Mouse (Mus musculus) gastrocnemius, adult 2 months (tissue): ENCODE results near the gene Arhgef25. TPM values are rescaled to one million over a fixed set of nuclear protein-coding genes. Genes with fewer than 3 reads are reported as not detected.
A peak's percentile ranks its signal among the peaks of the same experiment; 100 is the strongest.

Experiments used
- DNase-seq: peaks from one replicate; pipeline ENCODE4 v3.0.0; 2022
- H3K27ac ChIP-seq: fragments of 200-600 bp; 2 replicates; pipeline ENCODE4 v1.8.1; 2022; ENCODE audit warnings: mild to moderate bottlenecking
- H3K4me3 ChIP-seq: fragments of 200-600 bp; 2 replicates; pipeline ENCODE4 v1.8.1; 2022; ENCODE audit warnings: mild to moderate bottlenecking, moderate library complexity
- CTCF ChIP-seq: fragments of 200-600 bp; IDR thresholded peaks from 2 replicates; pipeline ENCODE4 v1.8.1; 2022; ENCODE audit warnings: antibody characterized with exemption, mild to moderate bottlenecking, moderate library complexity
- intact Hi-C: fragments of 180-260 bp; cut with DNase I; formaldehyde crosslinking; loops from one replicate; pipeline ENCODE4 v1.15.1; 2025
- total RNA-seq, 2 experiments: library from RNA; stranded (reverse); gene quantifications; 2 replicates each; pipeline ENCODE4 v1.2.3; 2021

The Arhgef25 gene
- total RNA-seq, 2 experiments from 2014 or later, result 8.5 to 8.8 TPM

- DNase-seq, result no peak
- TF ChIP-seq CTCF, result no peak
- no peak overlapping the region for H3K27ac ChIP-seq
- intact Hi-C loops, result loop anchor here (5.0 kb wide), 1 partner anchor 37 kb away; no protein-coding TSS in a partner anchor
- no peak overlapping the region for H3K4me3 ChIP-seq
These were observed 24.5 kb upstream of the Arhgef25 start for GRCm38 (mm10) chr10:127214422-127214803.

GRCm38 (mm10) chr10:127213704-127214421 is 24.0 kb upstream of the Arhgef25 start:
- DNase-seq, result no peak
- TF ChIP-seq CTCF, result no peak
- H3K27ac ChIP-seq, result no peak overlapping the region
- H3K4me3 ChIP-seq, result no peak overlapping the region
- intact Hi-C loops, result loop anchor here (5.0 kb wide), 1 partner anchor 37 kb away; no protein-coding TSS in a partner anchor

- no peak for TF ChIP-seq CTCF
- intact Hi-C loops, result loop anchor here (5.0 kb wide), 1 partner anchor 36 kb away; no protein-coding TSS in a partner anchor
- no peak overlapping the region for H3K4me3 ChIP-seq
These were observed 23.4 kb upstream of the Arhgef25 start for GRCm38 (mm10) chr10:127213272-127213671.

GRCm38 (mm10) chr10:127211414-127211854 is 21.6 kb upstream of the Arhgef25 start, which contains the start of gene Pip4k2c:
Gene Pip4k2c (minus strand): TSS chr10:127211585.
- H3K4me3 ChIP-seq, result peak within 1 kb of the TSS; percentile 99
- intact Hi-C loops, result loop anchor here (5.0 kb wide), 1 partner anchor 34 kb away; no protein-coding TSS in a partner anchor
- no peak for TF ChIP-seq CTCF
- peak within 1 kb of the TSS; percentile 89 for H3K27ac ChIP-seq
- peak; percentile 95 for DNase-seq

More at GRCm38 (mm10) chr10:127213272-127213671, 23.4 kb upstream of the Arhgef25 start:
- DNase-seq, result no peak
- H3K27ac ChIP-seq, result no peak overlapping the region

- peak overlapping the region; percentile 89 for H3K27ac ChIP-seq
- DNase-seq, result peak; percentile 40
- no peak for TF ChIP-seq CTCF
- H3K4me3 ChIP-seq, result peak overlapping the region; percentile 99
- intact Hi-C loops, result loop anchor here (5.0 kb wide), 1 partner anchor 34 kb away; no protein-coding TSS in a partner anchor
These were observed 21.1 kb upstream of the Arhgef25 start for GRCm38 (mm10) chr10:127210961-127211405.

- H3K4me3 ChIP-seq, result no peak overlapping the region; the same call in 1 of the 2 replicates
- intact Hi-C loops, result loop anchor here (5.0 kb wide), 1 partner anchor 33 kb away; no protein-coding TSS in a partner anchor
- TF ChIP-seq CTCF, result no peak
These were observed 20.2 kb upstream of the Arhgef25 start for GRCm38 (mm10) chr10:127209928-127210570.

GRCm38 (mm10) chr10:127208921-127209320 is 19.0 kb upstream of the Arhgef25 start:
- no peak for TF ChIP-seq CTCF
- H3K27ac ChIP-seq, result no peak overlapping the region
- H3K4me3 ChIP-seq, result no peak overlapping the region
- intact Hi-C loops, result no loop called here
- no peak for DNase-seq

More at GRCm38 (mm10) chr10:127209928-127210570, 20.2 kb upstream of the Arhgef25 start:
- no peak for DNase-seq
- H3K27ac ChIP-seq, result no peak overlapping the region

GRCm38 (mm10) chr10:127205373-127205772 is 15.5 kb upstream of the Arhgef25 start:
- intact Hi-C loops, result no loop called here
- Histone ChIP-seq H3K4me3 (no peak overlapping the region), H3K27ac (no peak overlapping the region)
- DNase-seq, result no peak
- TF ChIP-seq CTCF, result no peak

- no peak for DNase-seq
- Histone ChIP-seq H3K4me3 (no peak overlapping the region), H3K27ac (no peak overlapping the region)
- TF ChIP-seq CTCF, result no peak
- intact Hi-C loops, result no loop called here
These were observed 14.7 kb upstream of the Arhgef25 start for GRCm38 (mm10) chr10:127204589-127204988.

GRCm38 (mm10) chr10:127203106-127203505 is 13.2 kb upstream of the Arhgef25 start:
- H3K27ac ChIP-seq, result no peak overlapping the region
- no peak for TF ChIP-seq CTCF
- intact Hi-C loops, result no loop called here
- no peak for DNase-seq
- H3K4me3 ChIP-seq, result no peak overlapping the region

- no peak for DNase-seq
- Histone ChIP-seq H3K27ac (no peak overlapping the region), H3K4me3 (no peak overlapping the region)
- intact Hi-C loops, result no loop called here
- no peak for TF ChIP-seq CTCF
These were observed 10.4 kb upstream of the Arhgef25 start for GRCm38 (mm10) chr10:127200279-127200678.

GRCm38 (mm10) chr10:127199474-127199873 is 9.6 kb upstream of the Arhgef25 start:
- Histone ChIP-seq H3K4me3 (no peak overlapping the region), H3K27ac (no peak overlapping the region; the same call in 1 of the 2 replicates)
- no peak for TF ChIP-seq CTCF
- intact Hi-C loops, result no loop called here
- no peak for DNase-seq

GRCm38 (mm10) chr10:127199068-127199467 is 9.2 kb upstream of the Arhgef25 start:
- intact Hi-C loops, result no loop called here
- DNase-seq, result no peak
- Histone ChIP-seq H3K4me3 (no peak overlapping the region), H3K27ac (peak overlapping the region; percentile 93)
- no peak for TF ChIP-seq CTCF
